Mouse (Mus musculus) gastrocnemius, postnatal 36 days (tissue): Measurements from ENCODE around the gene Psors1c2. TPM values are rescaled to one million over a fixed set of nuclear protein-coding genes. Genes with fewer than 3 reads are reported as not detected.

ENCODE experiments used
- DNase-seq, 2 experiments: peaks; one replicate each; pipeline ENCODE4 v3.0.0; 2022
- intact Hi-C: fragments of 180-260 bp; cut with DNase I; formaldehyde crosslinking; loops from one replicate; pipeline ENCODE4 v1.15.1; 2025
- total RNA-seq, 2 experiments: library from RNA; stranded (reverse); gene quantifications; 2 replicates each; pipeline ENCODE4 v1.2.3; 2021

Psors1c2 gene
- total RNA-seq, 2 experiments from 2014 or later = not detected

DNA sequence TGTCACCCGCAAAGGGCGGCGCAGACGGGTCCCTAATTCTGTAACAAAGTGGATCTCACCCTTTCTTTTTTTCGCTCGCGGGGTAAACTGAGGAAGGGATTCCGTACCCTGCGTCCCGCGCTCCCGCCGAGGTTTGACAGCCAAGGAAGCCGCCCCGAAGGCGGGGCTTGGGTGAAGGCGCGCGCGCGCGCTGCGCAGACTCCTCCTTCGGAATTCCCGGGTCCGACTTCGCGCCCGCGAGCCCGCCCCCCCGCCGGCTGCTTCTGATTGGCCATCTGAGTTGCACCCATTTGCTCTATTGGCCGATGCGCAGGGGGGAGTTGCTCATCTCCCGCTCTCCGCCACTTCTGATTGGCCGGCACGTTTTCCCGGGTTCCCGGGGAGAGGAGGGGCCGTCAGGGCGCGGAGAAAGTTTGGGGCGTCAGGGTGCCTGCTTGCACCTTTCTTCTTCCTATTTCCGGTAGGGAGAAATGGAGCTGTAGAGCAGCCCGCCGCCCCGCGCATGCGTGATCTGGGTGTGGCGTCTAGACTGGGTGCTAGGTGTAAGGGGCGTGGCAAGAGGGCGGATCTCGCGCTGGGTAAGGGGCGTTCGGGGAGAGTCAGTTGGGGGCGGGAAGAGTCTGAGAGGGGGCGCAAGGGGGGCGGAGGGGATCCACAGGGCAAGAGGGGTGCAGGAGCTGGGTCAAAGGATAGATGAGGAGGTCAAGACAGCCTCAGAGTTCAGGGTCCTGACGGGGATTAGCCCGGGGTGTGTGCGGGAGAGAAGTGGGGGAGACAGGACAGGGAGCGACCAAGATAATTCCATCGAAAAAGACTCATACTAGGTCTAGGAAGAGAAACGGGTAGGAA, 16.1 kb upstream of the Psors1c2 start, which contains the start of the genes Tcf19 and Cchcr1:
Gene Tcf19, minus strand, starts transcription at position 173 of the 849 bp plus-strand sequence.
Gene Cchcr1, plus strand, starts transcription at position 449 of the 849 bp plus-strand sequence.
- intact Hi-C loops = no loop called here
- DNase-seq = peak; percentile 88 to 97

DNA sequence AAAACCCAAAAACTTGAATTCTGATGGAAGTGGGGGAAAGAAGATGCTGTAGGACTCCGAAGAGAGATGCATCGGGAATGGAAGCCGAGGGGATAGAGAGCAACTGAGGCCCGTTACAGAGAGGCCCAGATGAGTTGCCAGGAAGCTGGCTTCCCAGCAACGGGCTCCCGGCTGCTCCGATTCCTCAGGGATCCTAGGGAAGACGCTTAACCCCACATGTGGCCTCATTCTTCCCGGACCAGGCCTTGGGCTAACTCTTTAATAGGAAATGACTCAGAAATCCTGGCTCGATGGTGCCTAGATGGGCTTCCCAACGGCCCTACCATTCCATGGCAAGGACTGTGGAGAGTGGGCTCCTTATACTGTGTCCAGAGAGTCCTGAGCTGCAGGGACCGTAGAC, 15.5 kb upstream of the Psors1c2 start:
- intact Hi-C loops = no loop called here
- no peak for DNase-seq

DNA sequence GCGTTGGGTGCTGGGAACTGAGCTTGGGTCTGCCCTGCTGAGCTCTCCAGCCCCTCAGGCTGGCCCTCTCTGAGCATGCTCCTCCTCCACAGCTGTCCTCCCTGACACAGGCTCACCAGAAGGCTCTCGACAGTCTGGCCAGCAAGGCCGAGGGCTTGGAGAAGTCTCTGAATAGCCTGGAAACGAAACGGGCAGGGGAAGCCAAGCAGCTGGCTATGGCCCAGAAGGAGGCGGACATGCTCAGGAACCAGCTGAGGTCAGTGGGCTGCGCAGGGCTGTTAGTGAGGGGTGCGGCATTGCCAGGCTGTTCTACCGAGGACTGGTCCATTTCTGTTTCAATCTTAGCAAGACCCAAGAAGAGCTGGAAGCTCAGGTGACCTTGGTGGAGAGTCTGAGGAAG, 8.6 kb upstream of the Psors1c2 start:
- no peak for DNase-seq
- intact Hi-C loops = loop anchor here (10.0 kb wide), 1 partner anchor 680 kb away; no protein-coding TSS in a partner anchor

DNA sequence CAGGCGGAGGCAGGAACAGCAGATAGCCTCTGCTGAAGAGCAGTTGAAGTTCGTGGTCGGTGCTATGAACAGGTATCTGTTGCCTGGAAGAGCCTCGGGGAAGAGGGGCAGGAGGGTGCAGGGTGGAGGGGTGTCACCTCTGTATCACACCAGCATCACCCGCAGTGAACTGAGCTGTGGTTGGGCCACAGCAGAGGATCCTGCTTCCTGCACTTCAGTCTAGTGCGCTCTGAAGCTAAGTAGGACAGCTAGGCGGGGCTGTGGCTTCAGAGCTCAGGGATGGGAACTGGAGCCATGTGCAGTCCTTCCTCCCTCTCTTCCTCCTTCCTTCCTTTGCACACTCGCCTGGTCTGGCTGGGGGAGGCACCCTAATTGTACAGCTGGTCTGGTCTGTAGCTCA, 6.4 kb upstream of the Psors1c2 start:
- DNase-seq = no peak
- intact Hi-C loops = loop anchor here (10.0 kb wide), 1 partner anchor 682 kb away; no protein-coding TSS in a partner anchor

DNA sequence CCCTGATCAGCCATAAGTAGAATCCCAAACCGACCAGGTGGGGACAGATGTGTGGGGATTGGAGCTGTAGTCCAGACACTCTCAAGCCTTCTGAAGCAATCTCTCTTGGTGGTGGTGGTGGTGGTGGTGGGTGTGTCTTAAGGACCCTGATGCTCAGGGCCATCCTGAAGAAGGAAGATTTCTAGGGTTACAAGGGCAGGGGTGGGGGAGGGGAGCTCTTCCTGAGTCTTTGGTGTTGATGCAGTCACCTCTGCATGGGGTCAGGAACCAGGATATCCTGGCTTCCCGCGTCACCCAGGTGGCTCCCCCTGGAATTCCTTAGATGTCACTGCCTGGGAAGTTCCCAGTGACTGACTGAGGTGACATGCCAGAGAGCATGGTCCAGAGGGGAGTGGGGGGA, 641 bp upstream of the Psors1c2 start:
- intact Hi-C loops = no loop called here
- DNase-seq = no peak

DNA sequence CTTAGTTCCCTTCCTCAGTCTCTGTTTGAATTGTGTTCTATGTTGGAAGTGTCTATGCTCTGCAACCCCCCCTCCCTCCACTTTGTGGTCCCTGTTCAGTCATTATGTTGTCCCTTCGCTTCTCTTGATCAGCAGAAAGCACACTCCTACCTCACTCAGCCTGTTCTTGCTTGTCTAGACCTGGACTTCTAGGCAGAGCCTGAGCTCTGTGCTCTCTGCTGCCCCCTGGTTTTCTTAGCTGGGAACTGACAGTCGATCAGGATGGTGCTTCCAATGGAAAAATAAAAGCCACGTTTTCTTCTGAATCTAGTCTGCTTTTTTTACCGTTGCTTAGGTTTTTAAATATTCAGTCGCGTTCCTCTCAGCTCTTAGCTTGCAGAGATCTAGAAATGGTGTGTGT, 1.3 kb downstream of the Psors1c2 start:
- intact Hi-C loops = no loop called here

DNA sequence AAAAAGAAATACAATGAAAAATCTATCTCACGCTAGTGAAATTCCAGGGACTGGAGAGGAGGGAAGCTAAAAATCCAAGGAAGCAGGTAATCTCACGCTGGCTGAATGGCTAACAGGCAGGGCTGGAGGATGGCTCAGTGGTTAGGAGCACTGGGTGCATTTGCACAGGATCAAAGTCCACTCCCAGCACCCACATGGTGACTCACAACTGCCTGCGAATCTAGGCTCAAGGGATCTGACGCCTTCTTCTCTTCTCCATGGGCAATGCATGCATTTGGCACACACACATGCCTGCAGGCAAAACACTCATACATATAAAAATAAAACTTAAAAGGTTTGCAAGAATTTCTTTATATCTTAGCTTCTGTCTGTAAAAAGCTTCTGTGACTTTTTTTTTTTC, 4.4 kb downstream of the Psors1c2 start:
- intact Hi-C loops = no loop called here
- DNase-seq = no peak

More for the DNA sequence above, 1.3 kb downstream of the Psors1c2 start:
- DNase-seq = peak; percentile 53 to 62

DNA sequence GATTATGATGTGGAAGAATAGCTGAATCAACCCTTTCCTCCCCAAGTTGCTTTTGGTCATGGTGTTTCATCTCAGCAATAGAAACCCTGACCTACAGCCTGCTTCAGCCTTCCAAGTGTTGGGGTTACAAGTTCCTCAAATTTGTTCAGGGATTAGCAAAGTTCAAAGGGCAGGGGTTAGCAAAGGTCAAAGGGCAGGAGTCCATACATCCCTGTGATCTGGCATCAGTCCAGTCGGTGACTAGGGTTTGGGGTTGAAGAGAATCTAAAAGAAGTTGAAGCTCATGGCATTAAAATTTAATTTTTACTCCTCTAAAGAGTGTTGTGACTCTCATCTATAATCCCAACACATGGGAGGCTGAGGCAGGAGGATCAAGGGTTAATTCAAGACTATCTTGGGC, 5.5 kb downstream of the Psors1c2 start:
- DNase-seq = no peak
- intact Hi-C loops = no loop called here

DNA sequence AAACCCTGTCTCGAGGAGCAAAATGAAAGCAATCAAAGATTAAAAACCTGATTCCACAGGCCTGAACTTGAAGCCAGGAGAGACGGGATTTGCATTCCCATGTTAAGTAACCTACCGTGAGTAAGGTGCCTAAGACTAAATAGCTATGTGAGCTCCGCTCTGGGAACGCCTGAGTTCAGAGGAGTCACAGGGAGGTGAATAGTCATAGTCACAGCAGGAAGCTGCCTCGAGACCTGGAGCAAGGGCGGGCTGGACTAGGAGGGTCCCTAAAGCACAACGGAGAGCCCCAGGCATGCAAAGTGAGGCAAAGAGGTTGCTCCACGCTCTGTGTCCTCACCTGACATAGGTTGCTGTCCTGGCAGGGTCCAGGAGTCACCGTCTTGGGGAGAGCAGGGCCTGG, 6.5 kb downstream of the Psors1c2 start:
- no peak for DNase-seq
- intact Hi-C loops = no loop called here

DNA sequence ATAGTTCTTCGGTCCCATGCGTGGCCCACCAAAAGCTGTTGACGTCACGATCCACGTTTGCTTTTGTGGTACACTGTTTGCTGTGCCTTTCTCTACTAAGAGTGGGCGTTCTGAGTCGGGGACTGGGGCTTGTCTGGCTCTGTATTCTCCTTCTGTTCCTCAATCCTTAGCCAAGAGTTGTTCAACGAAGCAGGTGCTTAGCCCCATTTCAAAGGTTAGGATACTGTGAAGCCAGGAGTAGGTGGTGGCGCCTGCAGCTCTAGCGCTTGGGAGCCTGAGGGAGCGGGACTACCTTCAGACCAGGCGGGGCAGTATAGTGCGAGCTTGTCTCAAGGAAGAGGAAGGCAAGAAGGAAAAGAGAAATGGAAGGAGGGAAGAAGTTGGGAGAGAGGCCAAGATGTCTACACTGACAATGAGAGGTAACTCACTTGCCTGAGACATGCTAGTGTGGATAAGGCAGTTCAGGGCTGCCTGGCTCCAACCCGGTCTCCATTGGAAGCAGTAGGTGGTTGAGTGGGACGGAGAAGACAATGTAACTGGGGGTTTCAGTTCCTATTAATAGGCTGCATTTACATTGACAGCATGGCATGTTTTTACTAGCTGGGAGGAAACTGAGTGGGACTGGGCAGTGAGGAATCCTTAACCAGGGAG, 9.9 kb downstream of the Psors1c2 start:
- no peak for DNase-seq
- intact Hi-C loops = no loop called here

DNA sequence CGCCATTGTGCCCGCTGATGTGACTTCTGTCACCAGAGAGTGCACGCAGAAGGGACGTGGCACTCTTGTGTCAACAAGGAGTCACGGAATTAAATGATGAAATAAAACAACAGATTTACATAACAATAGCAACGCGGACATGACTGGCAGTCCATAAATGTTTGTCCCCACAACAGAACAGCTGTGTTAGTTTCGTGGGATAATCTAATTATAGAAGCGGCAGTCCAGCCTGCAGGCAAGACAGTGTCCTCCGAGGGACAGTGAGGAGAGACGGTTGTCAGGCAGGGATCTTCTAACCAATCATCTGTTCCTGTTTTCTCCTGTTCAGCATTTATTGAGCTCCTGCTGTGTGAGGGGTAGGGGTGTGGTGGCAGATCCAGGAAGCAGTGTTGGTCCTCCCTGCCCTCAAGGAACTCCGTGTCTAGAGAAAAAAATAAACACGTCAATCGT, 10.4 kb downstream of the Psors1c2 start:
- DNase-seq = no peak
- intact Hi-C loops = no loop called here

DNA sequence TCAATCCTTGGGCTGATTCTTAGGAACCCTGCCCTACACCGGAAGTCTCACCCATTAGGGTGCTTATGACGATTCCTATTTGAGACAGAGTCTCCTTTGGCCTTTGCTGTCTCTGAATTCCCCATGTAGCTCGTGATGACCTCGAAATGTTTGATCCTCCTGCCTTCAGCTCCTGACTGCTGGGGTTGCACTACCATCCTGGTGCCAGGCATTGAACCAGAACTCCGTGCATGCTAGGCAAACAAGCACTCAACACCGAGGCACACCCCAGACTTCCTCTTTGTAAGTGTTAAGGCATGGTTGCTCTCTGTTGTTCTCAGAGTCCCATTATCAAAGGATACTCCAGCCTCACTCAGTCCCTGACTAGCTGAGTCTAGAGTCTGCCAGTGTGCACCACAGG, 11.0 kb downstream of the Psors1c2 start:
- intact Hi-C loops = no loop called here
- no peak for DNase-seq

DNA sequence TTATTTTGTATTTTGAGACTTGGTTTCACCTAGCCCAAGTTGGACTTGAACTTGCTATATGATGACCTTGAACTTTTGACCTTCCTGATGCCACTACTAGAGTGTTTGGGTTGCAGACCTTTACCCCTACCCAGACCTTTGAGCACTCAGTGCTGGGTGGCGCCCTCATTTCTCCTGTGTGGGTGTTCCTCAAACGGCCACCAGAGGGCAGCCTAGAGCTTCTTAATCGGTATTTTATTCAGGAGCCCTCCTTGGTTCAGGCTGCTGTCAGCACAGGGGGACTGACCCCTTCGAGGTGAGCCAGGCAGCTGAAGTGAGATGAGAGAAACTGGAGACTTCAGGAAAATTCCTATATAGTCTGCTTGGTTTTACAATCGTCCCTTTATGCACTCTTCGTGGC, 11.7 kb downstream of the Psors1c2 start:
- DNase-seq = peak in 1 of 2 experiments; percentile 46
- intact Hi-C loops = no loop called here

DNA sequence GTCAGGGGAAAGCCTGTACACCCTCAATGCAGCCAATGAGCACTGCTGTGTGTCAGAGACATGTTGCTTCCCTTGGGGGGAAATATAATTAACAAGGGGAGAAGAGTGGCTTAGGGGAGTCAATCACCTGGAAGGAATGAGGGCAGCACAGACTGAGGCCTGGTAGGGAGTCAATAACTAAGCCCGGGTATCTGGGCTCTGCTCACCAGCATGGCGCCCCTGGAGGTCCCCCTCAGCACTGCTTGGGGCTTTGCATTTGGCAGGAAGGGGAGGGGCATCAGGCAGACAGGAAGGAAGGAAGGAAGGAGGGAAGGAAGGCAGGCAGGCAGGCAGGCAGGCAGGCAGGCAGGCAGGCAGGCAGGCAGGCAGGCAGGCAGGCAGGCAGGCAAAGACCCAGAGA, 14.5 kb downstream of the Psors1c2 start:
- DNase-seq = no peak

DNA sequence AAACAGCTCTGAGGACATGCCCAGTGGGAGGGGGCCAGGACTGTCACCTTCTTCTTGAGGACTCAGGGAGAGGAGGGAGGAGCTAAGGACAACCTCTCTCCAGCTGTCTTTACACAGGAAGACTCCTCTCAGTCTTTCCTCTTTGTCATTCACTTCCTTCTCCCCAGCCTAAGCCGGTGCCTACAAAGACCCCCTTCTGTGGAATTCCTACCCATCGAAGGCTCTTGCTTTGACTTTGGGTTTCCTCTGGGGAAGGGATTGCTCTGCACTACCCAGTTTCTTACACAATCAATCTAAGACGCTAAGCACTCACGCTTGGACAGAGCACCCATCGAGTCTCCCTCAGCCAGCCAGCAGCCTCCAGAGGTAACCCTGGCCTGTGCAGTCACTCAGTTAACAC, 15.6 kb downstream of the Psors1c2 start:
- intact Hi-C loops = no loop called here
- DNase-seq = no peak

More for the DNA sequence above, 14.5 kb downstream of the Psors1c2 start:
- intact Hi-C loops = no loop called here

DNA sequence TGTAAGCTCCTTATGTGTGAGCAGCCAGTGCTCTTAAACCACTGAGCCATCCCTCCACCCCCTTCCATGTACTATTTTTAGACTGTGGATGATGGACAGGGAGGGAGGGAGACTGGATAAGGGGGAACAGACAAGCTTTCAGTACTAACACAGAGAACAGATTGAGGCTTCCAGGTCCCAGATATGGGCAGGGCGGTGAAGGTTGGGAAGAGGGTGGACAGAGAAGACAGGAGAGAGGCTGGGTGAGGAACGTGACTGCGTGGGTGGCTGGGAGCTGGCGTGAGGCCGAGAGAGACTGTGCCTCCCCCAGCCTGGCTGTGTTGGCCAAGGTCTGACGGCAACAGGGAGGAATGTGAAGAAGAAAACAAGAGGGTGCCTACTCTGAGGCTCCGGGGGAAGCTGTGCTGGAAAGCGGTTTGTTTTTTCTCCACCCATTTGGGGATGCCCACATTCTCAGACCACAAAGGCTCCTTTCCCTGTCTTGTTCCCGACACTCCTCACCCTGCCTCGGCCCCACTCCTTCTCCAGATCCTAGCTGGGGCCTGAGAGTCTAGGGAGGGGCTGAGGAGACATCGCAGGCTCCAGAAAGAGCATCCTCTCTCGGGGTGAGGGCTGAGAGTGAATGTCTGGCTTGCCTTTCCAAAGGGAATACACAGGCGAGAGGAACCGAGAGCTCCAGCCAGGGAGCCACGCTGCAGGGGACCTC, 16.6 kb downstream of the Psors1c2 start:
- DNase-seq = peak; percentile 63 to 66
- intact Hi-C loops = no loop called here

DNA sequence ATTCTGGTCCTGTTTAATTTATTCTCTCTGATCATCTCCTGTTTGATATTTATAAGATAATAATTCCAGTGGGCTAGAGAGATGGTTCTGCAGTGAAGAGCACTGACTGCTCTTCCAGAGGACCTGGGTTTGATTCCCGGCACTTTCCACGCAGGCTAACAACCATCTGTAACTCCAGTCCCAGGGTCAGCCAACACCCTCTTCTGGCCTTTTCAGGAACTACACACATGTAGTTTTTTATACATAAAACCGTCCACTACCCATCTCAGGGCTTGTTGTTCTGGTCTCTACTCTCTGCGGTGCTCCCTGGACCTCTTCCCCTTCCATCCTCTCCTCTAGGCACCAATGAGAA, 17.1 kb downstream of the Psors1c2 start:
- DNase-seq = no peak
- intact Hi-C loops = no loop called here

DNA sequence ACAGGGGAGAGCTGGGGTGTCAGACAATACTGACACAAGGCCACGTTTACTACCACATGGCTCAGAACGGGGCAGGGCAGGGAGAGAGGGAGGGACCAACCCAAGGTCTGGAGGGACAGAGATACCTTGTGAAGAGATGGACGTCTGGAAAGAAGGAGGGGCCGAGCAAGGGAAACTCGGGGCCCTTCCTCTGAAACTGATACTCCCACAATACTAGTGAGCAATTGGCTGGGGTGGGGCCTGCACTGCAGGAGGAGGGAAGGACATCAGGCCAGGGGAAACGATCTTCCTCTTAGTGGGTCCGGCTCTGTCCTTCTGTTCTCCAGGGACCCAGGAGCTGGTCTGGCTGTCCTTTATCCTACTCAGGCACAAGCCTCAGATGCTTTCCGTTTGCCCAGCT, 17.9 kb downstream of the Psors1c2 start:
- DNase-seq = no peak
- intact Hi-C loops = no loop called here

DNA sequence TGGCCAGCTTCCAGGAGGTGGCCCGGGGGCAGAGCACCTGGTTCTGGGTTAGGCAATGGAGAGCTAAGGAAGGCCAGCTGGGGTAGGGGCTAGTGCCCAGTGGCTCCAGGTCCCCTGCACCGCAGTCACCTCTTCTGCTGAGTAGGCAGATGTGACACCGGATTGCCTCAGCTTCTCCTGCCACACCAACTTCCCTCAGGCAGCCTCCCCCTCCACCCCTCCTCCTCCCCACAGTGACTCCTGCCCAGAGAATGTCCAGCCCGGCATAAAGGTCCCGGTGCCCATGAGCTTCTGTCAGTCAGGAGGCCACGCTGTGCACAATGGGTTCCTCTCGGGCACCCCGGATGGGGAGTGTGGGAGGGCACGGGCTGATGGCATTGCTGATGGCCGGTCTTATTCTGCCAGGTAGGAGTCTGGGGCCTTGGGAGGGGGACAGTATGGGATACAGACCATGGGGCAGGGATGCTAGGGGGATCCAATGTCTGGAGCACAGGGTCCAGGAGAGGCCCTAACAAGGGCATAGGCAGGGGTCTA, 18.9 kb downstream of the Psors1c2 start, which contains the start of gene Cdsn:
Gene Cdsn, plus strand, starts transcription at position 248 of the 534 bp plus-strand sequence.
- intact Hi-C loops = no loop called here
- no peak for DNase-seq

DNA sequence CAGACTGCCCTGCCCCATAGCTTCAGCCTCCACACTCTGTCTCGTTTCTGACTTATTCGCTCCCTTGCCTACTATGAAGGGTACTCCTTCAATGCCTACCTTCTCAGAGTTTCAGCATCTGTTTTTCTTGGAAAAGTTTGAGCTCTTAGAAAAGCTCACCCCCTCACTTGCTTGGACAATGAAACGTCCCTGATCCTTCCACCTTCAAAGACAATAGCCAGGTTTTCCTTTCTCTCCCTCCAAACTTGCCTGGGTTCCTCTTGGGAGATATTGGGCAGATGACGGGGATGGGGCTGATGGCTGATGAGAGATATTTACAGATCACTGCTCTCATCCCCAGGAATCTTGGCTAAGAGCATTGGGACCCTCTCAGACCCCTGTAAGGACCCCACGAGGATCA, 21.3 kb downstream of the Psors1c2 start:
- intact Hi-C loops = no loop called here
- DNase-seq = no peak
